Mouse (Mus musculus) macrophage (primary cell): ENCODE measurements around the gene Dock2. TPM values are rescaled to one million over a fixed set of nuclear protein-coding genes. Genes with fewer than 3 reads are reported as not detected.

Experiments used
- H3K27ac ChIP-seq: fragments of 350-480 bp; formaldehyde crosslinking; 2 replicates; pipeline ENCODE4 v1.9.0; 2021
- H3K36me3 ChIP-seq: fragments of 350-480 bp; formaldehyde crosslinking; 2 replicates; pipeline ENCODE4 v1.9.0; 2021; ENCODE audit errors: inconsistent target
- H3K4me3 ChIP-seq: fragments of 350-480 bp; formaldehyde crosslinking; 2 replicates; pipeline ENCODE4 v1.9.0; 2021; ENCODE audit errors: inconsistent target
- H3K79me2 ChIP-seq: fragments of 350-480 bp; formaldehyde crosslinking; 2 replicates; pipeline ENCODE4 v1.9.0; 2021; ENCODE audit errors: inconsistent target
- WGBS: methylation state at CpG from one replicate; pipeline ENCODE4 v1.1.7; 2026; ENCODE audit warnings: inconsistent platforms; ENCODE audit not compliant: missing documents; 5-methylcytosine and 5-hydroxymethylcytosine counted together
- polyA plus RNA-seq: library from polyadenylated mRNA; stranded (reverse); fragments of 250-400 nt; gene quantifications from 3 replicates; pipeline ENCODE4 v1.2.4, GENCODE M21; 2018; ENCODE audit warnings: inconsistent platforms

Dock2 gene
- polyA plus RNA-seq, 1 experiment from 2014 or later, result 157 TPM

GRCm38 (mm10) chr11:34468571-34468970, 315.1 kb downstream of the Dock2 start:
- Histone ChIP-seq H3K36me3 (peaks cover 35% of the 10 kb centered on the region), H3K4me3 (no peak overlapping the region), H3K27ac (no peak overlapping the region), H3K79me2 (no peaks in the 10 kb centered on the region; the same call in 1 of the 2 replicates)
- 90% methylated on average over 3 of the region's 3 CpGs for WGBS

GRCm38 (mm10) chr11:34467056-34467455, 316.6 kb downstream of the Dock2 start:
- Histone ChIP-seq H3K36me3 (peaks cover 35% of the 10 kb centered on the region), H3K79me2 (no peaks in the 10 kb centered on the region; the same call in 1 of the 2 replicates), H3K4me3 (no peak overlapping the region), H3K27ac (no peak overlapping the region)
- 91% methylated on average over 1 of the region's 1 CpGs for WGBS

- WGBS, result 100% methylated on average over 4 of the region's 4 CpGs
- Histone ChIP-seq H3K79me2 (no peaks in the 10 kb centered on the region), H3K27ac (no peak overlapping the region), H3K36me3 (peaks cover 17% of the 10 kb centered on the region), H3K4me3 (no peak overlapping the region)
Observed at GRCm38 (mm10) chr11:34449944-34450343, 333.7 kb downstream of the Dock2 start.

- 65% methylated on average over 4 of the region's 4 CpGs for WGBS
- Histone ChIP-seq H3K4me3 (no peak overlapping the region), H3K36me3 (peaks cover 10% of the 10 kb centered on the region), H3K27ac (no peak overlapping the region), H3K79me2 (no peaks in the 10 kb centered on the region)
Observed at GRCm38 (mm10) chr11:34447891-34448290, 335.8 kb downstream of the Dock2 start.

GRCm38 (mm10) chr11:34438429-34438828, 345.3 kb downstream of the Dock2 start:
- peaks cover 27% of the 10 kb centered on the region; the same call in 1 of the 2 replicates for H3K36me3 ChIP-seq
- WGBS, result 80% methylated on average over 2 of the region's 2 CpGs
- H3K4me3 ChIP-seq, result no peak overlapping the region
- H3K79me2 ChIP-seq, result no peaks in the 10 kb centered on the region
- H3K27ac ChIP-seq, result no peak overlapping the region

- H3K79me2 ChIP-seq, result no peaks in the 10 kb centered on the region
- 100% methylated on average over 1 of the region's 1 CpGs for WGBS
- no peak overlapping the region for H3K4me3 ChIP-seq
- peaks cover 36% of the 10 kb centered on the region; the same call in 1 of the 2 replicates for H3K36me3 ChIP-seq
- H3K27ac ChIP-seq, result no peak overlapping the region
Observed at GRCm38 (mm10) chr11:34437446-34437845, 346.2 kb downstream of the Dock2 start.

- H3K4me3 ChIP-seq, result no peak overlapping the region
- peaks cover 25% of the 10 kb centered on the region; the same call in 1 of the 2 replicates for H3K36me3 ChIP-seq
- no peak overlapping the region for H3K27ac ChIP-seq
- 86% methylated on average over 2 of the region's 2 CpGs for WGBS
- H3K79me2 ChIP-seq, result no peaks in the 10 kb centered on the region
Observed at GRCm38 (mm10) chr11:34431978-34432377, 351.7 kb downstream of the Dock2 start.

GRCm38 (mm10) chr11:34431371-34431770, 352.3 kb downstream of the Dock2 start:
- Histone ChIP-seq H3K36me3 (peaks cover 19% of the 10 kb centered on the region; the same call in 1 of the 2 replicates), H3K27ac (no peak overlapping the region), H3K79me2 (no peaks in the 10 kb centered on the region), H3K4me3 (no peak overlapping the region)
- WGBS, result 92% methylated on average over 5 of the region's 5 CpGs

- H3K4me3 ChIP-seq, result no peak overlapping the region
- 94% methylated on average over 4 of the region's 4 CpGs for WGBS
Observed at GRCm38 (mm10) chr11:34430940-34431339, 352.8 kb downstream of the Dock2 start.

GRCm38 (mm10) chr11:34427212-34427611, 356.5 kb downstream of the Dock2 start:
- Histone ChIP-seq H3K36me3 (peaks cover 6% of the 10 kb centered on the region; the same call in 1 of the 2 replicates), H3K27ac (peak overlapping the region; percentile 65), H3K4me3 (no peak overlapping the region), H3K79me2 (no peaks in the 10 kb centered on the region)
- 24% methylated on average over 5 of the region's 5 CpGs for WGBS

More at GRCm38 (mm10) chr11:34430940-34431339, 352.8 kb downstream of the Dock2 start:
- no peaks in the 10 kb centered on the region for H3K79me2 ChIP-seq
- no peak overlapping the region for H3K27ac ChIP-seq
- peaks cover 15% of the 10 kb centered on the region; the same call in 1 of the 2 replicates for H3K36me3 ChIP-seq

- 88% methylated on average over 1 of the region's 1 CpGs for WGBS
- H3K79me2 ChIP-seq, result no peaks in the 10 kb centered on the region
- H3K36me3 ChIP-seq, result peaks cover 19% of the 10 kb centered on the region; the same call in 1 of the 2 replicates
- no peak overlapping the region for H3K4me3 ChIP-seq
- H3K27ac ChIP-seq, result no peak overlapping the region
Observed at GRCm38 (mm10) chr11:34424546-34424945, 359.1 kb downstream of the Dock2 start.

- H3K27ac ChIP-seq, result no peak overlapping the region
- WGBS, result 97% methylated on average over 6 of the region's 6 CpGs
- no peaks in the 10 kb centered on the region for H3K79me2 ChIP-seq
- H3K4me3 ChIP-seq, result no peak overlapping the region
- peaks cover 44% of the 10 kb centered on the region for H3K36me3 ChIP-seq
Observed at GRCm38 (mm10) chr11:34421061-34421460, 362.6 kb downstream of the Dock2 start.

GRCm38 (mm10) chr11:34416619-34416979, 367.1 kb downstream of the Dock2 start:
- no peak overlapping the region for H3K27ac ChIP-seq
- peaks cover 62% of the 10 kb centered on the region for H3K36me3 ChIP-seq
- 97% methylated on average over 3 of the region's 3 CpGs for WGBS
- H3K4me3 ChIP-seq, result no peak overlapping the region
- H3K79me2 ChIP-seq, result no peaks in the 10 kb centered on the region

GRCm38 (mm10) chr11:34415884-34416618, 367.6 kb downstream of the Dock2 start:
- peaks cover 62% of the 10 kb centered on the region for H3K36me3 ChIP-seq
- no peaks in the 10 kb centered on the region for H3K79me2 ChIP-seq
- H3K27ac ChIP-seq, result no peak overlapping the region
- H3K4me3 ChIP-seq, result no peak overlapping the region
- WGBS, result 95% methylated on average over 9 of the region's 9 CpGs

GRCm38 (mm10) chr11:34406850-34407249, 376.8 kb downstream of the Dock2 start:
- no peak overlapping the region for H3K4me3 ChIP-seq
- WGBS, result 90% methylated on average over 5 of the region's 5 CpGs
- H3K36me3 ChIP-seq, result peaks cover 23% of the 10 kb centered on the region; the same call in 1 of the 2 replicates
- H3K27ac ChIP-seq, result no peak overlapping the region
- H3K79me2 ChIP-seq, result no peaks in the 10 kb centered on the region
